Mouse (Mus musculus): ENCODE data around the gene Nudt12. TPM values are rescaled to one million over a fixed set of nuclear protein-coding genes. Genes with fewer than 3 reads are reported as not detected.

Gene Nudt12
- polyA plus RNA-seq, 1 experiment = 5.3 TPM

DNA sequence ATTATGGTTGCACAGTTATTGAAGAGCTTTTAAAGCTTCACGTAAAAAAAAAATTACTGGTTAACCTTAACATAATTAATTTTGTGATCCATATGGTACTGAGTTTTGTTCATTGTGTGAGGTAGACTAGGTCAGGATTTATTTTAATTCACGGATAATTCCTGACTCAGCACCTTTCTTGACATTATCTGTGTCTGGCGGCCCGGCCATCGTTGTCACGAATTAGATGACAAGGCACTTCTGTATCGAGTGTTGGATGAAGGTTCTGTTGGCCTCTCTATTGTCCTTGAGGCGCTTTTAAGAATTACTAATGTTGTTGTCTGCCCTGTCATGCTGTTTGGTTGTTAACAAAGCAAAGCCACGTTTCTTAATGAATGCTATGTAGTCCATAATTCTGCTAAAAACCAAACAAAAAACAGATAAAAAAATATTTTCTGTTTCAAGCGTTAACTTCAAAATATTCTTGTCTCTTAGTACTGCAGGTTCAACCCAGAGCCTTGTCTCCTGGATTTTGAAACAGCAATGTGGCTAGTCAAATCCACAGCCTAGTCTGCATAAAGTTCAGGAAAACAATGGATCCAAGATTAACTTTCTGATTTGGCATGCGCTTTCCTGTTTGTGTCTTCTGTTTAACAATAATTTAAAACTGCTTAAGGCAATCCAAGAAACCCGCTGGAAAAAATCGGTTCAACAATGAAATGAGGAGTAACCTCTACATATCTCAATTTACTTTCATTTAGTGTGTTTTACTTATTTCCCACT lies 1.4 kb downstream of the Nudt12 start:
- TF ChIP-seq POLR2A (IDR thresholded peaks at IDR 0.05; ENCODE audit: extremely low read depth, insufficient read depth, low read length) = no peak
- no peak for TF ChIP-seq CTCF (IDR thresholded peaks at IDR 0.05; ENCODE audit: extremely low read depth, insufficient read depth, low read length)
- no peak overlapping the region for H3K27ac ChIP-seq (ENCODE audit: insufficient read depth, low read length)
- H3K4me3 ChIP-seq (ENCODE audit: insufficient read depth, low read length) = peak overlapping the region; percentile 90; the same call in 1 of the 2 replicates
- H3K4me1 ChIP-seq (ENCODE audit: control insufficient read depth, insufficient read depth, low read length) = no peaks in the 10 kb centered on the region

DNA sequence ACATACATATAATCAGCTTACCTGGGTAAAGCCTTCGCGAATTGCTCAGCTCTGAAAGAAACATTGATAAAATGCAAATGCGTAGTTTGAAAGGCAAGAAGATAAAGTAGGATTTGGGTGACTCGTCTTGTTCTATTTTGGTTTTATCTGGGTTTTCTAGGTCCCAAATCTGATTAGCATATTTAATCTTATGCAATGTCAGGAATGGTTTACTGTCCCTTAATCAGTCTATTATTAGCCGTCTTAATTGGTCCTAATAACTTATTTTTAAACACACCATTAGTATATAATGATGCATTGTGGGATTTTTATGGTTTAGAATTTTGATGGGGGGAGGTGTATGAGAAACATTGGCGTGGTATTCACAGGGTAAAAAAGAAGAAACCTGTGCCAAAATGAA lies 21.9 kb downstream of the Nudt12 start, which contains the start of gene Pdzph1:
TSS of gene Pdzph1 (minus strand) at position 101 of the 400 bp plus-strand sequence.
- no peak within 1 kb of the TSS for H3K27ac ChIP-seq (ENCODE audit: insufficient read depth, low read length)
- H3K4me1 ChIP-seq (ENCODE audit: control insufficient read depth, insufficient read depth, low read length) = no peaks in the 10 kb centered on the region
- TF ChIP-seq CTCF (IDR thresholded peaks at IDR 0.05; ENCODE audit: extremely low read depth, insufficient read depth, low read length) = no peak
- no peak for TF ChIP-seq POLR2A (IDR thresholded peaks at IDR 0.05; ENCODE audit: extremely low read depth, insufficient read depth, low read length)
- no peak within 1 kb of the TSS for H3K4me3 ChIP-seq (ENCODE audit: insufficient read depth, low read length)

DNA sequence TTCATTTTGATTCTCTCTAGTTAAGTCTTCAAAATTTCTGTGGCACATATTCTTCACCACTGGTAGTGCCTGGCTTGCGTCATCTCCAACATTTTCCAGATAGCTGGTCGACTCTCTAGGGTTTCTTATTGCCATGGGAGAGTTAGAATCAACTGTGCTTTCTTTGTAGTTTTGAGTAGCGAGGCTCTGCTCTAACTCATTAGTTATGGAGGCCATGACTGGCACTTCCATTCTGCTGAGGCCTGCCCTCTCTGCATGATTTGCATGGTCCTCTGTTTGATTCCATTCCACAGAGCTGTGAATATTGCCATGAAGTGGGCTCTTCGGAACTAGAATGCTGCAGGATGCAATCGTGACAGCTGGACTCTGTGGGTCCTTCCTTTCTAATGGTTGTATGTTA lies 39.9 kb downstream of the Nudt12 start:
- Histone ChIP-seq H3K4me3 (ENCODE audit: insufficient read depth, low read length) (no peak overlapping the region), H3K27ac (ENCODE audit: insufficient read depth, low read length) (no peak overlapping the region), H3K4me1 (ENCODE audit: control insufficient read depth, insufficient read depth, low read length) (no peaks in the 10 kb centered on the region)
- TF ChIP-seq CTCF (IDR thresholded peaks at IDR 0.05; ENCODE audit: extremely low read depth, insufficient read depth, low read length) (no peak), POLR2A (IDR thresholded peaks at IDR 0.05; ENCODE audit: extremely low read depth, insufficient read depth, low read length) (no peak)

DNA sequence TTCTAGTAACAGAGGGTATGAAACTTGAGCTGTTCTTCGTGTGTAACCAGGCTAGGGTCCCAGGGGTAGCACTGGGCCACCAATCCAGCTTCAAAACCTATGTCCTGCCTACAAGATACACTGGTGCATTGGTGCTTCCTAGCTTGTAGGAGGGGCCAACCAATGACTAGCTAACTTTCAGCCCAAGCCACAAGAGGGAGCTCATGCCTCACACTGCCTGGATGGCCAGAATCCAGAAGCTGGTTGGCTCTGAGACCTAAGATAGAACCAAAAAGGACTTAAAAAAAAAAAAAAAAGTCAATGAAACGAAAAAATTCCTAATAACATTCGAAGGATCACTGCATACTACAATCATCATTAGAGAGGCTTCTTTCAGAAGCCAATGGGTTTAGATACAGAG lies 53.3 kb downstream of the Nudt12 start:
- Histone ChIP-seq H3K4me3 (ENCODE audit: insufficient read depth, low read length) (no peak overlapping the region), H3K27ac (ENCODE audit: insufficient read depth, low read length) (no peak overlapping the region), H3K4me1 (ENCODE audit: control insufficient read depth, insufficient read depth, low read length) (no peaks in the 10 kb centered on the region)
- TF ChIP-seq POLR2A (IDR thresholded peaks at IDR 0.05; ENCODE audit: extremely low read depth, insufficient read depth, low read length) = no peak
- peak; percentile 58 for TF ChIP-seq CTCF (IDR thresholded peaks at IDR 0.05; ENCODE audit: extremely low read depth, insufficient read depth, low read length)

DNA sequence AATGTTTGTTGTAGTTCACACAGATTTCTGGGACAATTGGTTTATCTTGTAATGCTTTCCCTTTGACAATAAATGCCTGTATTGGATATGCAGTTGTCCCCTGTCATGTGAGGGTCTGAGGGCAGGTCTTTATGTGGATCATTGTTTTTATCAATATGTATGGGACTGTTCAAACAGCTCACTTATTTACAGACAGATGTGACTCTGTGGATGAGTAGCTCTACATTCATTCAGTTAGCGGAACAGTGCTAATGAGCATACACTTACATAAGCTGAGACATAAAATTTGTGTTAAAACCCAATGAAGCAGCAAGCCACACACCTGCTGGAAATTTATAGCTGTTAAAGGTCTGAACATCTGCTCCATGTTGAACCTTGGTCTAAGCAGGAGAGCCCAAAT lies 56.1 kb downstream of the Nudt12 start:
- H3K4me1 ChIP-seq (ENCODE audit: control insufficient read depth, insufficient read depth, low read length) = no peaks in the 10 kb centered on the region
- H3K27ac ChIP-seq (ENCODE audit: insufficient read depth, low read length) = no peak overlapping the region
- H3K4me3 ChIP-seq (ENCODE audit: insufficient read depth, low read length) = no peak overlapping the region
- TF ChIP-seq POLR2A (IDR thresholded peaks at IDR 0.05; ENCODE audit: extremely low read depth, insufficient read depth, low read length) (no peak), CTCF (IDR thresholded peaks at IDR 0.05; ENCODE audit: extremely low read depth, insufficient read depth, low read length) (no peak)

Other genes starting within 250 kb of the Nudt12 start
- gene Pdzph1, start 22.0 kb downstream of the Nudt12 start, polyA plus RNA-seq (2012; rRNA removed) = 9.3 and 10.5 TPM in 2 replicates

All from cortical plate, adult 2 months (tissue).